Mouse (Mus musculus) layer of hippocampus, adult 6 months (tissue): Measurements from ENCODE around the gene Tenm3. TPM values are rescaled to one million over a fixed set of nuclear protein-coding genes. Genes with fewer than 3 reads are reported as not detected.

Experiments used
- long read RNA-seq, 2 experiments: library from polyadenylated mRNA; unstranded; transcript quantifications; one replicate each; pipeline ENCODE4 v2.0.0; 2019 to 2020
- polyA plus RNA-seq: library from polyadenylated mRNA; unstranded; fragments of <200 nt; fragmentation: Nextera tagmentation; gene quantifications from 2 replicates; pipeline ENCODE4 v1.2.3, GENCODE M21; 2021

Tenm3 gene
- polyA plus RNA-seq, result 9.9 and 12.5 TPM in 2 replicates
- long read RNA-seq, experiment 1, partial matches to known transcripts, result 27 of 48 reads
- long read RNA-seq, experiment 1, other reads (novel, unspliced or antisense), result 21 of 48 reads
- long read RNA-seq, experiment 2, partial matches to known transcripts, result 42 of 62 reads
- long read RNA-seq, experiment 2, other reads (novel, unspliced or antisense), result 18 of 62 reads

GRCm38 (mm10) chr8:48843931-48844285, at the start of gene Tenm3:
Gene Tenm3 (minus strand): TSS chr8:48843951.

